Mouse (Mus musculus) monocyte, adult 2 months (primary cell): ENCODE data around the gene Nr1d1.
A peak's percentile ranks its signal among the peaks of the same experiment; 100 is the strongest.

Source experiments
- DNase-seq, 2 experiments: peaks; one replicate each; pipeline ENCODE4 v3.0.0; 2022; ENCODE audit warnings: low spot score in 2 of 2, low read depth in 1 of 2

The Nr1d1 gene

GRCm38 (mm10) chr11:98774582-98775347, at the start of gene Nr1d1:
Gene Nr1d1 (minus strand): TSS chr11:98775333.
- DNase-seq = no peak

- DNase-seq = no peak
These were observed 45.8 kb upstream of the Nr1d1 start for GRCm38 (mm10) chr11:98820968-98821367.

- DNase-seq = no peak
These were observed 41.6 kb upstream of the Nr1d1 start for GRCm38 (mm10) chr11:98816706-98817239.

GRCm38 (mm10) chr11:98810686-98811085, 35.6 kb upstream of the Nr1d1 start:
- DNase-seq = no peak

GRCm38 (mm10) chr11:98809457-98810290, 34.5 kb upstream of the Nr1d1 start:
- peak; percentile 97 to 98 for DNase-seq

GRCm38 (mm10) chr11:98808417-98808816, 33.3 kb upstream of the Nr1d1 start:
- no peak for DNase-seq

- no peak for DNase-seq
These were observed 29.5 kb upstream of the Nr1d1 start, which contains the start of gene Casc3 for GRCm38 (mm10) chr11:98804605-98805004. Gene Casc3 (plus strand): TSS chr11:98804905.

GRCm38 (mm10) chr11:98797909-98798308, 22.8 kb upstream of the Nr1d1 start:
- no peak for DNase-seq

GRCm38 (mm10) chr11:98797306-98797705, 22.2 kb upstream of the Nr1d1 start:
- DNase-seq = no peak

- DNase-seq = peak in 1 of 2 experiments; percentile 36
These were observed 21.5 kb upstream of the Nr1d1 start for GRCm38 (mm10) chr11:98796515-98797216.

GRCm38 (mm10) chr11:98795714-98796514, 20.8 kb upstream of the Nr1d1 start:
- DNase-seq = no peak

GRCm38 (mm10) chr11:98795015-98795713, 20.0 kb upstream of the Nr1d1 start, which contains the start of gene Msl1:
Gene Msl1 (plus strand): TSS chr11:98795516.
- peak in 1 of 2 experiments; percentile 68 for DNase-seq

- peak in 1 of 2 experiments; percentile 27 for DNase-seq
These were observed 19.4 kb upstream of the Nr1d1 start for GRCm38 (mm10) chr11:98794469-98795014.

GRCm38 (mm10) chr11:98792081-98792480, 16.9 kb upstream of the Nr1d1 start:
- no peak for DNase-seq

- no peak for DNase-seq
These were observed 16.3 kb upstream of the Nr1d1 start for GRCm38 (mm10) chr11:98791448-98791847.

- DNase-seq = no peak
These were observed 15.6 kb upstream of the Nr1d1 start for GRCm38 (mm10) chr11:98790631-98791205.

- no peak for DNase-seq
These were observed 14.7 kb upstream of the Nr1d1 start for GRCm38 (mm10) chr11:98789824-98790223.

GRCm38 (mm10) chr11:98789219-98789807, 14.2 kb upstream of the Nr1d1 start:
- no peak for DNase-seq
